Comparison of ENCODE assay signal across 27 mouse cellular contexts in genomic region chr10:41543439-41543838, GRCm38 (mm10). TPM values are rescaled to one million over a fixed set of nuclear protein-coding genes. Genes with fewer than 3 reads are reported as not detected.
"Had no signal": no experiment of that assay in that cellular context is flagged by ENCODE, and none has a peak within 500 bp of the region (broad histone marks: within the 10 kb centered on the region; RNA-seq: fewer than 3 reads in every experiment).

No protein-coding gene starts in this region.

- H3K4me3 ChIP-seq: heart, embryonic 10.5 days; heart, embryonic 13.5 days; heart, embryonic 15.5 days; hindbrain, embryonic 13.5 days; hindbrain, embryonic 15.5 days; kidney, embryonic 15.5 days; limb, embryonic 10.5 days; limb, embryonic 12.5 days; liver, embryonic 13.5 days had no signal

- ATAC-seq: hindbrain, postnatal 0 days; intestine, embryonic 16.5 days had no signal

- H3K9me3 ChIP-seq: heart, embryonic 10.5 days; heart, embryonic 13.5 days; heart, embryonic 15.5 days; hindbrain, embryonic 13.5 days; hindbrain, embryonic 15.5 days; limb, embryonic 10.5 days; liver, embryonic 13.5 days had no signal

- DNase-seq: gastrocnemius, postnatal 14 days; gastrocnemius, postnatal 36 days; heart, postnatal 14 days; heart, postnatal 36 days; kidney, adult 11 months; kidney, adult 2 months; kidney, adult 9 months; kidney, postnatal 14 days; kidney, postnatal 36 days; layer of hippocampus, adult 9-11 months; layer of hippocampus, postnatal 36 days; liver; liver, embryonic 13.5 days had no signal

- H3K4me1 ChIP-seq: hindbrain, embryonic 15.5 days had no signal

- H3K4me2 ChIP-seq: heart, embryonic 13.5 days; heart, embryonic 15.5 days; hindbrain, embryonic 13.5 days; hindbrain, embryonic 15.5 days; kidney, embryonic 15.5 days; limb, embryonic 12.5 days; liver, embryonic 11.5 days; liver, embryonic 13.5 days had no signal

- H3K9ac ChIP-seq: heart, embryonic 13.5 days; heart, embryonic 15.5 days; hindbrain, embryonic 13.5 days; hindbrain, embryonic 15.5 days; kidney, embryonic 15.5 days; limb, embryonic 12.5 days; liver, embryonic 13.5 days had no signal

- H3K27me3 ChIP-seq: heart, embryonic 13.5 days; heart, embryonic 15.5 days; hindbrain, embryonic 13.5 days; hindbrain, embryonic 15.5 days; kidney, embryonic 15.5 days; limb, embryonic 12.5 days; liver, embryonic 13.5 days had no signal

- H3K27ac ChIP-seq: heart, embryonic 10.5 days; heart, embryonic 13.5 days; heart, embryonic 15.5 days; hindbrain, embryonic 13.5 days; hindbrain, embryonic 15.5 days; hindbrain, postnatal 0 days; kidney, embryonic 15.5 days; kidney, postnatal 0 days; limb, embryonic 10.5 days; limb, embryonic 12.5 days; liver, embryonic 13.5 days had no signal

- H3K36me3 ChIP-seq: heart, embryonic 15.5 days; liver, embryonic 13.5 days had no signal

RNA-seq across cellular contexts. Expression of gene Ppil6, which starts 53.2 kb away (rescaled TPM):
- total RNA-seq: gastrocnemius, adult 18-20 months; gastrocnemius, adult 8-10 months; gastrocnemius, postnatal 14 days; gastrocnemius, postnatal 36 days had no signal
- polyA plus RNA-seq: liver, embryonic 13.5 days had no signal
